Mouse (Mus musculus): Measurements from ENCODE around the gene Nfib.

- TF ChIP-seq POLR2A (IDR thresholded peaks at IDR 0.05; ENCODE audit: insufficient read length, low read depth), result no peak
- no peak for TF ChIP-seq POLR2AphosphoS2 (IDR thresholded peaks at IDR 0.05; ENCODE audit: insufficient read length, low read depth)
- no peak for TF ChIP-seq USF1 (IDR thresholded peaks at IDR 0.05; ENCODE audit: low read depth)
- no peak for TF ChIP-seq REST (IDR thresholded peaks at IDR 0.05; ENCODE audit: insufficient read depth, insufficient read length)
- no peak for TF ChIP-seq TCF3 (IDR thresholded peaks at IDR 0.05; ENCODE audit: insufficient read length, low read depth)
- no peak for TF ChIP-seq MAX (IDR thresholded peaks at IDR 0.05; ENCODE audit: low read depth)
- no peak for TF ChIP-seq MYOG (IDR thresholded peaks at IDR 0.05; ENCODE audit: control insufficient read depth in 1 of 3, insufficient read depth in 1 of 3, insufficient read length in 2 of 3, low read depth in 2 of 3)
- no peak for TF ChIP-seq TCF12 (IDR thresholded peaks at IDR 0.05; ENCODE audit: insufficient read depth, poor library complexity, severe bottlenecking)
- no peak for TF ChIP-seq E2F4 (IDR thresholded peaks at IDR 0.05; ENCODE audit: insufficient read depth)
- no peak for TF ChIP-seq CEBPB (IDR thresholded peaks at IDR 0.05; ENCODE audit: insufficient read depth, poor library complexity, severe bottlenecking)
- TF ChIP-seq SRF (IDR thresholded peaks at IDR 0.05; ENCODE audit: control insufficient read depth, insufficient read length, low read depth), result no peak
Measured at GRCm38 (mm10) chr4:82497141-82497566, 208.4 kb downstream of the Nfib start.

Data from myocyte (in vitro differentiated cells).